Mouse (Mus musculus) liver, adult 2 months (tissue): ENCODE results near the gene Btbd8. TPM values are rescaled to one million over a fixed set of nuclear protein-coding genes. Genes with fewer than 3 reads are reported as not detected.

ENCODE experiments used
- DNase-seq: peaks from one replicate; pipeline ENCODE4 v3.0.0-alpha.2; 2011; ENCODE audit warnings: low read depth, low spot score; ENCODE audit errors: extremely low read depth
- H3K27ac ChIP-seq: fragments of 200-500 bp; replicated peaks from 2 replicates; pipeline ENCODE4 v1.5.1; 2012; ENCODE audit warnings: low read depth, mild to moderate bottlenecking, control low read depth, inconsistent platforms, low read length; ENCODE audit not compliant: insufficient read depth
- H3K27me3 ChIP-seq: fragments of 200-500 bp; 2 replicates; pipeline ENCODE4 v1.6.1; 2012; ENCODE audit warnings: mild to moderate bottlenecking, moderate library complexity, low read length, inconsistent platforms; ENCODE audit not compliant: control insufficient read depth, insufficient read depth
- H3K36me3 ChIP-seq: fragments of 200-500 bp; 2 replicates; pipeline ENCODE4 v1.6.1; 2012; ENCODE audit warnings: low read length, inconsistent platforms; ENCODE audit not compliant: control insufficient read depth, insufficient read depth
- H3K4me1 ChIP-seq: fragments of 200-500 bp; 2 replicates; pipeline ENCODE4 v1.6.1; 2011; ENCODE audit warnings: low read length; ENCODE audit not compliant: control insufficient read depth, insufficient read depth
- H3K4me3 ChIP-seq: fragments of 200-500 bp; 2 replicates; pipeline ENCODE4 v1.5.1; 2011; ENCODE audit warnings: low read depth, mild to moderate bottlenecking, control low read depth, low read length, moderate library complexity; ENCODE audit not compliant: insufficient read depth
- H3K79me2 ChIP-seq: fragments of 200-500 bp; 2 replicates; pipeline ENCODE4 v1.6.1; 2012; ENCODE audit warnings: inconsistent platforms, mild to moderate bottlenecking, low read length, moderate library complexity; ENCODE audit not compliant: control insufficient read depth, insufficient read depth
- H3K9ac ChIP-seq: fragments of 200-500 bp; 2 replicates; pipeline ENCODE4 v1.6.1; 2012; ENCODE audit warnings: low read depth, mild to moderate bottlenecking, control low read depth, inconsistent platforms, low read length
- CTCF ChIP-seq: fragments of 200-500 bp; IDR thresholded peaks from 2 replicates; pipeline ENCODE4 v1.5.1; 2011; ENCODE audit warnings: low read depth, low read length, control low read depth
- POLR2A ChIP-seq: fragments of 200-500 bp; IDR thresholded peaks from 2 replicates; pipeline ENCODE4 v1.6.1; 2011; ENCODE audit warnings: low read length, control low read depth; ENCODE audit not compliant: insufficient read depth; ENCODE audit errors: extremely low read depth
- WGBS: fragments of 180-500 bp; shearing (Covaris S2); methylation state at CpG from one replicate; pipeline ENCODE4 v1.1.7; 2018; 5-methylcytosine and 5-hydroxymethylcytosine counted together
- polyA plus RNA-seq: library from polyadenylated mRNA; depleted of rRNA; stranded (reverse); fragments of >200 nt; gene quantifications from 2 replicates; pipeline ENCODE4 v1.2.3, GENCODE M21; 2012
- total RNA-seq: library from RNA; depleted of rRNA; stranded (reverse); fragments of >200 nt; gene quantifications from 2 replicates; pipeline ENCODE4 v1.2.3, GENCODE M21; 2014

Btbd8 gene
- total and polyA plus RNA-seq, 2 experiments: 0.33 to 3.4 TPM

- no peaks in the 10 kb centered on the region for H3K4me1 ChIP-seq
- 94% methylated on average over 3 of the region's 3 CpGs for WGBS
- TF ChIP-seq POLR2A (no peak), CTCF (no peak)
- H3K27me3 ChIP-seq: no peaks in the 10 kb centered on the region
- no peaks in the 10 kb centered on the region for H3K36me3 ChIP-seq
- no peaks in the 10 kb centered on the region for H3K79me2 ChIP-seq
- H3K9ac ChIP-seq: no peak overlapping the region
- no peak overlapping the region for H3K4me3 ChIP-seq
- H3K27ac ChIP-seq: no peak overlapping the region
- DNase-seq: no peak
Measured at GRCm38 (mm10) chr5:107515453-107515852, 77.7 kb downstream of the Btbd8 start.

GRCm38 (mm10) chr5:107516087-107516486 lies 78.3 kb downstream of the Btbd8 start:
- Histone ChIP-seq H3K36me3 (no peaks in the 10 kb centered on the region), H3K4me1 (no peaks in the 10 kb centered on the region), H3K79me2 (no peaks in the 10 kb centered on the region), H3K27me3 (no peaks in the 10 kb centered on the region), H3K9ac (no peak overlapping the region), H3K27ac (no peak overlapping the region), H3K4me3 (no peak overlapping the region)
- WGBS: 98% methylated on average over 1 of the region's 1 CpGs
- DNase-seq: no peak
- TF ChIP-seq POLR2A: no peak
- no peak for TF ChIP-seq CTCF

- TF ChIP-seq CTCF (no peak), POLR2A (no peak)
- H3K79me2 ChIP-seq: no peaks in the 10 kb centered on the region
Measured at GRCm38 (mm10) chr5:107518602-107519001, 80.8 kb downstream of the Btbd8 start.

GRCm38 (mm10) chr5:107521386-107521785 lies 83.6 kb downstream of the Btbd8 start:
- Histone ChIP-seq H3K36me3 (no peaks in the 10 kb centered on the region), H3K9ac (no peak overlapping the region), H3K27me3 (no peaks in the 10 kb centered on the region), H3K79me2 (no peaks in the 10 kb centered on the region), H3K4me1 (no peaks in the 10 kb centered on the region), H3K27ac (no peak overlapping the region), H3K4me3 (no peak overlapping the region)
- 42% methylated on average over 6 of the region's 6 CpGs for WGBS
- TF ChIP-seq CTCF (no peak), POLR2A (no peak)
- DNase-seq: peak; percentile 6

More at GRCm38 (mm10) chr5:107518602-107519001, 80.8 kb downstream of the Btbd8 start:
- Histone ChIP-seq H3K27me3 (no peaks in the 10 kb centered on the region), H3K36me3 (no peaks in the 10 kb centered on the region), H3K4me3 (no peak overlapping the region), H3K4me1 (no peaks in the 10 kb centered on the region), H3K27ac (no peak overlapping the region), H3K9ac (no peak overlapping the region)
- WGBS: 97% methylated on average over 4 of the region's 4 CpGs
- no peak for DNase-seq

- H3K27ac ChIP-seq: no peak overlapping the region
- no peaks in the 10 kb centered on the region for H3K4me1 ChIP-seq
- H3K9ac ChIP-seq: no peak overlapping the region
- no peaks in the 10 kb centered on the region for H3K27me3 ChIP-seq
- H3K79me2 ChIP-seq: no peaks in the 10 kb centered on the region
- DNase-seq: no peak
- TF ChIP-seq CTCF (no peak), POLR2A (no peak)
- no peak overlapping the region for H3K4me3 ChIP-seq
- H3K36me3 ChIP-seq: no peaks in the 10 kb centered on the region
- WGBS: 75% methylated on average over 7 of the region's 7 CpGs
Measured at GRCm38 (mm10) chr5:107521897-107522296, 84.1 kb downstream of the Btbd8 start.

- no peak for DNase-seq
- no peaks in the 10 kb centered on the region for H3K79me2 ChIP-seq
- H3K9ac ChIP-seq: no peak overlapping the region
- no peaks in the 10 kb centered on the region for H3K27me3 ChIP-seq
- H3K4me1 ChIP-seq: no peaks in the 10 kb centered on the region
- no peaks in the 10 kb centered on the region for H3K36me3 ChIP-seq
- H3K27ac ChIP-seq: no peak overlapping the region
- WGBS: 80% methylated on average over 10 of the region's 10 CpGs
- no peak for TF ChIP-seq CTCF
- TF ChIP-seq POLR2A: no peak
- no peak overlapping the region for H3K4me3 ChIP-seq
Measured at GRCm38 (mm10) chr5:107524281-107524680, 86.5 kb downstream of the Btbd8 start.
